Comparison of ENCODE assay signal across 8 mouse cellular contexts in the genomic region with DNA sequence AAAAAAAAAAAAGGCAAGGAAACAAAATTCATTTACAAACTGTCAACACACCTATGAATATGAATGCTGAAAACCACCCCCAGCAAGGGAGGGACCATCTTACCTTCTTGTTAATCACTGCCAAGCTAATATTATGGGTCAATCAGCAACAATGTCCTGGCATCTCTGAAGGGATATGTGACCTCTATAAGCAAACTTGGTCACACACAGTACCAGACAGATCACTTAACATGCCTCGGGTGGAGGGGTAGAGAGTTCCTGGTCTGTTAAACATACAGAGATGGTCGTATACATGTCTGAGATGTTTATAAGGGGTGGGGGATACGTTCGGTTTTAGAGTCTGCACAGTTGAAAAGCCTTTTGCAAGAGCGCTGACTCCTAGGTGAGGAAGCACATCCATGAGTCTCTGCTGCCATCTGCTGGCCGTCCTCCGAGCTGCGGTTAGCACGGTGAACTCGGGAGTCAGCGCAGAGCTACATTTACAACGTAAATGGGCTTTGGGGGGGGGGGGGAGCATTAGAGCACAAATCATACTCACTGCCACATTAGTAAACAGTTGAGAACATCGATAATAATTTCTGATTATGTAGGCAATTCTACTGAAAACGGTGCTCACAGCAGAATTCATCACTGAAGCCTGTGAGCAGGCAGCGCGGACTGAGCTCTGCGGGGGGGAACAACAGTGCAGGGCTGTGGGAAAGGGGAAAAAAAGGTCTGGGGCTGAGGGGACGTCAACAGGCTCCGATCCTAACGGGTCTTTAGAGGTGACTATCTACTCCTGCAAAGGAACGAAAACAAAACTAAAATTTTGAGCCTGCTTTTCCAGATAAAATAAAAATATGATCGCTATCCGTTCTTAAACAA.
A peak's percentile ranks its signal among the peaks of the same experiment; 100 is the strongest.
DNase-seq lines count a peak whose midpoint lies in the region; ATAC-seq and TF ChIP-seq lines count a peak whose summit lies in the region.

No protein-coding gene starts in this region.

- TF ChIP-seq CTCF in liver, postnatal 0 days (IDR thresholded peaks at IDR 0.05; ENCODE audit: low read depth): peak; percentile 94

- peak; percentile 33 for DNase-seq in CD4-positive helper T cell, adult 2 months (ENCODE audit: low read depth, low spot score)
- peak; percentile 74 for DNase-seq in brain, embryonic 18.5 days (ENCODE audit: low read depth, low spot score)
- DNase-seq in forebrain, embryonic 11.5 days (ENCODE audit: low spot score): peak; percentile 93
- DNase-seq in kidney, postnatal 36 days: peak; percentile 75 to 94
- peak; percentile 89 for DNase-seq in liver, postnatal 0 days
- peak; percentile 75 for DNase-seq in testis, postnatal 14 days (ENCODE audit: low spot score)

- no peaks in the 10 kb centered on the region for H3K9me3 ChIP-seq in forebrain, embryonic 11.5 days (ENCODE audit: control insufficient read depth, low read length)
- no peaks in the 10 kb centered on the region for H3K9me3 ChIP-seq in heart, embryonic 16.5 days (replicated peaks; ENCODE audit: control insufficient read depth, low read length)
- H3K9me3 ChIP-seq in liver, postnatal 0 days (ENCODE audit: low read length): no peaks in the 10 kb centered on the region
- H3K9me3 ChIP-seq in neural tube, embryonic 14.5 days (ENCODE audit: control insufficient read depth, low read length): no peaks in the 10 kb centered on the region

- peak; percentile 61; the same call in 1 of the 2 replicates for ATAC-seq in forebrain, embryonic 11.5 days (replicated peaks; ENCODE audit: low FRiP score)
- no peak for ATAC-seq in heart, embryonic 16.5 days (replicated peaks; ENCODE audit: extremely low read depth, insufficient read depth, low FRiP score)
- ATAC-seq in liver, postnatal 0 days: peak; percentile 73; the same call in 1 of the 2 replicates
- ATAC-seq in neural tube, embryonic 14.5 days (ENCODE audit: low read depth): peak; percentile 91

- H3K27me3 ChIP-seq in forebrain, embryonic 11.5 days (ENCODE audit: control insufficient read depth, insufficient read depth, low read length): no peaks in the 10 kb centered on the region
- no peaks in the 10 kb centered on the region for H3K27me3 ChIP-seq in heart, embryonic 16.5 days (ENCODE audit: control insufficient read depth, insufficient read depth, low read length)
- H3K27me3 ChIP-seq in liver, postnatal 0 days (ENCODE audit: insufficient read depth, low read length): no peaks in the 10 kb centered on the region
- H3K27me3 ChIP-seq in neural tube, embryonic 14.5 days (ENCODE audit: control insufficient read depth, insufficient read depth, low read length): no peaks in the 10 kb centered on the region

- H3K4me2 ChIP-seq in forebrain, embryonic 11.5 days (ENCODE audit: low read depth, low read length, severe bottlenecking): no peak overlapping the region
- peak overlapping the region; percentile 50; the same call in 1 of the 2 replicates for H3K4me2 ChIP-seq in heart, embryonic 16.5 days (ENCODE audit: low read depth, low read length)
- H3K4me2 ChIP-seq in liver, postnatal 0 days (ENCODE audit: low read depth, low read length): peak overlapping the region; percentile 53
- H3K4me2 ChIP-seq in neural tube, embryonic 14.5 days (ENCODE audit: low read depth, low read length): peak overlapping the region; percentile 38

- H3K9ac ChIP-seq in forebrain, embryonic 11.5 days (ENCODE audit: low read length): no peak overlapping the region
- peak overlapping the region; percentile 62 for H3K9ac ChIP-seq in heart, embryonic 16.5 days (ENCODE audit: low read length)
- H3K9ac ChIP-seq in liver, postnatal 0 days (replicated peaks): no peak overlapping the region
- 0 out of 2 replicates have a peak overlapping the region, but pooled peaks have one; percentile 16 for H3K9ac ChIP-seq in neural tube, embryonic 14.5 days (replicated peaks; ENCODE audit: low read depth, low read length)

- no peaks in the 10 kb centered on the region for H3K36me3 ChIP-seq in forebrain, embryonic 11.5 days (ENCODE audit: control insufficient read depth, insufficient read depth, low read length)
- H3K36me3 ChIP-seq in heart, embryonic 16.5 days (ENCODE audit: control insufficient read depth, insufficient read depth): no peaks in the 10 kb centered on the region
- no peaks in the 10 kb centered on the region for H3K36me3 ChIP-seq in liver, postnatal 0 days (replicated peaks; ENCODE audit: insufficient read depth, low read length)
- H3K36me3 ChIP-seq in neural tube, embryonic 14.5 days (ENCODE audit: control insufficient read depth, insufficient read depth, low read length): no peaks in the 10 kb centered on the region

- 39% methylated on average over 23 of the region's 23 CpGs for WGBS in forebrain, embryonic 11.5 days
- WGBS in heart, embryonic 16.5 days: 31% methylated on average over 23 of the region's 23 CpGs
- 31% methylated on average over 23 of the region's 23 CpGs for WGBS in liver, postnatal 0 days (ENCODE audit: insufficient replicate concordance)
- WGBS in neural tube, embryonic 14.5 days: 21% methylated on average over 23 of the region's 23 CpGs

- H3K4me3 ChIP-seq in forebrain, embryonic 11.5 days (ENCODE audit: low read depth, low read length): no peak overlapping the region
- peak overlapping the region; percentile 19; the same call in 1 of the 2 replicates for H3K4me3 ChIP-seq in heart, embryonic 16.5 days (ENCODE audit: low read length)
- no peak overlapping the region for H3K4me3 ChIP-seq in liver, postnatal 0 days (ENCODE audit: low read depth, low read length)
- H3K4me3 ChIP-seq in neural tube, embryonic 14.5 days (ENCODE audit: low read depth, low read length): no peak overlapping the region; the same call in 1 of the 2 replicates

- H3K27ac ChIP-seq in forebrain, embryonic 11.5 days (ENCODE audit: low read depth, low read length): no peak overlapping the region
- no peak overlapping the region for H3K27ac ChIP-seq in heart, embryonic 16.5 days (ENCODE audit: low read length)
- H3K27ac ChIP-seq in liver, postnatal 0 days (ENCODE audit: low read depth): no peak overlapping the region
- no peak overlapping the region for H3K27ac ChIP-seq in neural tube, embryonic 14.5 days (ENCODE audit: low read depth, low read length)

- no peaks in the 10 kb centered on the region for H3K4me1 ChIP-seq in forebrain, embryonic 11.5 days (replicated peaks; ENCODE audit: control insufficient read depth, insufficient read depth, low read length)
- H3K4me1 ChIP-seq in heart, embryonic 16.5 days (ENCODE audit: control insufficient read depth, insufficient read depth, low read length): no peaks in the 10 kb centered on the region
- no peaks in the 10 kb centered on the region for H3K4me1 ChIP-seq in liver, postnatal 0 days (ENCODE audit: insufficient read depth)
- H3K4me1 ChIP-seq in neural tube, embryonic 14.5 days (ENCODE audit: control insufficient read depth, insufficient read depth, low read length): no peaks in the 10 kb centered on the region; the same call in 1 of the 2 replicates

- TF ChIP-seq EP300 in liver, postnatal 0 days (IDR thresholded peaks at IDR 0.05; ENCODE audit: low read depth): no peak

Comparison
In these comparisons a context has a peak if more than half of its experiments do, and no peak if none do; other contexts are left out.
1. DNase-seq: peak in every context shown above with its lines; median percentile 93 in forebrain, embryonic 11.5 days; 89 in liver, postnatal 0 days; 84 in kidney, postnatal 36 days; 75 in testis, postnatal 14 days; 74 in brain, embryonic 18.5 days; 33 in CD4-positive helper T cell, adult 2 months.
2. H3K9ac ChIP-seq: peak in heart, embryonic 16.5 days (single experiment) and neural tube, embryonic 14.5 days (single experiment); none in forebrain, embryonic 11.5 days (single experiment) and liver, postnatal 0 days (single experiment).